Mouse (Mus musculus): ENCODE results near the gene Trdmt1. TPM values are rescaled to one million over a fixed set of nuclear protein-coding genes. Genes with fewer than 3 reads are reported as not detected.
"Not testable (repeated sequence)": the region's sequence is repeated elsewhere in the genome, so short reads cannot be mapped to it uniquely, and the experiment has no call there.

Gene Trdmt1
- 3.0 and 8.0 TPM in 2 replicates for total RNA-seq (2021)
- long read RNA-seq, experiment 1, partial matches to known transcripts = 0 of 5 reads
- long read RNA-seq, experiment 1, other reads (novel, unspliced or antisense) = 1 of 5 reads
- long read RNA-seq, experiment 2 = 0 reads

DNA sequence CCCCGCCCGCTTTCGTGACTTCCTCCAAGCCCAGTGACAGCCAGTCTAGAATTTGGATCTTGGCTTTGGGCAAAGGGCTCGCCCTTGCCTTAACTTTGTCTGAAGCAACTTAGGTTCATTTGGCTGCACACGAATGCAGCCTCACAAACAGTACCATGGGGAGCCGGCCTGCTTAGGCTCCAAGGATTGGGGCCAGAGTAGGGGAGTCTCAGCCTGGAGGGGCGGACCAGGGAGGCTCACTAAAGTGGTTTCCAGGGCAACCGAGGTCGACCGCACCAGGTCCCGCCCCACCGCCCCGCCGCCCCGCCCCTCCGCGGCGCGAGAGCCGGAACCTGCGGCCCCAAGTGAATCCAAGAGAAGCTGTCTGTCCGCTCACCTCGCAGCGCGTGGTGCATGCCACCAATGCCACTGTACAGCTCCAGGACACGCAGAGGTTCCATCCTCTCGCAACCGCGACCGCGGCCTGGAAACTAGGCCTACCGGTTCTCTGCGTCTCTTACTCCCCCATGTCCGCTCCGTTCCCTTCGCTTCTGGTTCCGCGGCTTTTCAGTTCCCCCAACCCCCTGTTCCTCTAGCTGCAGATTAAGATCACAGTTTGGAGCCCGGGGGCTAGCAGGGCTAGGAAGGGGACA lies at the start of gene Trdmt1:
TSS of gene Trdmt1 (minus strand) at position 476 of the 632 bp plus-strand sequence.
- DNase-seq = peak; percentile 93

DNA sequence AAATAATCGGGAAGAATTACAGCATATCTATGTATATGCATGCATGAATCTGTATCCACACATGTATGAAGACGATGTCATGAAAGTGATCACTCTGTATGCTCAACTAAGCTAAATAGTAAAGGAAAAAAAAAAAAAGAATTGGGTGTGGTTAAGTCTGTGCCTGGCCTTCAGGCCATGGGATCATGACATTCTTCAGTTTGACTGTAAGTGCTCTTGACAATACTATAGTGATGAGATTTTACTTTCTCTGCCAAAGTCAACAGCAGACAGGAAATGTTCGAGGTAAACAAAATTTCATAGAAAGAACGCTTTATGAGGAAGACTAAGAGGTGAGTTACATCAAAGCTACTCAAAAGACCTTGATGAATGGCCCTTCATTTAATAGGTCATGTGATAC lies 48.9 kb upstream of the Trdmt1 start:
- DNase-seq = no peak

DNA sequence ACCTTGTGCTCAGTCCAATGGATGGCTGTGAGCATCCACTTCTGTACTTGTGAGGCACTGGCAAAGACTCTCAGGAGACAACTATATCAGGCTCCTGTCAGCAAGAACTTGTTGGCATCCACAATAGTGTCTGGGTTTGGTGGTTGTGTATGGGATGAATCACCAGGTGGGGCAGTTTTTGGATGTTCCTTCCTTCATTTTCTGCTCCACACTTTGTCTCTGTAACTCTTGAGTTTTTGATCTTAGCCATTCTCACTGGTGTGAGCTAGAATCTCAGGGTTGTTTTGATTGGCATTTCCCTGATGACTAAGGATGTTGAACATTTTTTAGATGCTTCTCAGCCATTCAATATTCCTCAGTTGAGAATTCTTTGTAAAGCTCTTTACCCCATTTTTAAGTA lies 39.3 kb upstream of the Trdmt1 start:
- DNase-seq = not testable (repeated sequence)

DNA sequence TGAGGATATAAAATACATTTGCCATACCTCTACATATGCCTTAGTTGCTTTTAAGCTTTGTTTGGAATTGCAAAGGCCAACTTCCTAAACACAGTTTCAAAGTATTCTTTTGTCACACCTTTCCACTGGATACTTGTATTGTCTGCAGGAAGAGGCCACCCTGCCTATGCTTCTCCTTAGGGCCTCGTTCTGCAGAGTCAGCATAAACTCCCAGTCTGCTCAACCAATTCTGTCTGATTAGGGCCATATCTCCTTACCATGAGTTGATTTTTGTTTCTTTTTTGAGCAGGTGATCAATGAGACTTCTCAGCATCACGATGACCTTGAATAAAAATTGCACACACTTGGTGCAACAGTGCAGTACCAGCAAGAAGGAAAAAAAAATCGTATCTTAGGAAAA lies 37.7 kb upstream of the Trdmt1 start:
- no peak for DNase-seq

DNA sequence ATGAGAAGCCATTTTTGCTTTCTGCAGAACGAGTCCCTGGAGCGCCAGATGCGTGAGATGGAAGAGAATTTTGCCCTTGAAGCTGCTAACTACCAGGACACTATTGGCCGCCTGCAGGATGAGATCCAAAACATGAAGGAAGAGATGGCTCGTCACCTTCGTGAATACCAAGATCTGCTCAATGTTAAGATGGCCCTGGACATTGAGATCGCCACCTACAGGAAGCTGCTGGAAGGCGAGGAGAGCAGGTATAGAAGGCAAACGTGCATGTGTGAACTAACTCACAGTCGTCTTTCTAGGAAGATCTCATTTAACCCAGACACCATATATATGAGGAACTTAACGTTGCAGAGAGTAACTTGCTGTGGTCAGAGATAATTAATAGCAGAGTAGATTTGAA lies 35.5 kb upstream of the Trdmt1 start:
- DNase-seq = peak; percentile 17

DNA sequence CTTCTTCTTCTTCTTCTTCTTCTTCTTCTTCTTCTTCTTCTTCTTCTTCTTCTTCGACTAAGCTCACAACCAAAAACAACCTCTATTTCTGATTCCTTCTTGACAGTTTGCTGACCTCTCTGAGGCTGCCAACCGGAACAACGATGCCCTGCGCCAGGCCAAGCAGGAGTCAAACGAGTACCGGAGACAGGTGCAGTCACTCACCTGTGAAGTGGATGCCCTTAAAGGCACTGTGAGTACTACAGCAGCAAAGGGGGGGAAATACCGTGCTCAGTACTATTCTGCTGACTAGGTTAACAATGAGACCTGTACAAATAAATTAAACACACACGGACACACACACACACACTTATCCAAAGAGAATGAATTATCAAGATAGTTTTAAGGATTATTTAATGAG lies 34.8 kb upstream of the Trdmt1 start:
- DNase-seq = no peak

DNA sequence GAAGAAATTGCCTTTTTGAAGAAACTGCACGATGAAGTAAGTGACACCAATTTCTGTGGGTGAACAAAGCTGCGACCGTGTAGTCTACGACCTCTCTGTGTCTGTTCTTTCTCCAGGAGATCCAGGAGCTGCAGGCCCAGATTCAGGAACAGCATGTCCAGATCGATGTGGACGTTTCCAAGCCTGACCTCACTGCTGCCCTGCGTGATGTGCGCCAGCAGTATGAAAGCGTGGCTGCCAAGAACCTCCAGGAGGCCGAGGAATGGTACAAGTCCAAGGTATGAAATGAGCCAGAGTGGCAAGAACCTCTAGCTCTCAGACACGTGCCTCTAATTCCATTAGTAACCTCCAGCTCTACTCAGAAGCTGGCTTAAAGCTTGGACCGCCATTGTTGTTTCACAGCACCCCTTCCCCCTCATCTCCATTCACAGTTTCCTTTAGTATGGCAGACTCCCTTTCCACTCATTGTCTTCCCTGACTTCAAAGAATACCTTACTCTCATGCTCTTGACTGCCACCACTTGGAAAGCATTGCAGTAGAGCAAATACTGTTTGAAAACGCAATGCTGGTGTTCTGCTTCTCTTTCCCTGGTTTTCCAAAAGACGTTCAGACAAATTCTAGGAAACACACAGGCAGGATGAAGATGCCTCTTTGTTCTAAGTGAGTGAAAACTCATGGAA lies 34.1 kb upstream of the Trdmt1 start:
- peak; percentile 24 for DNase-seq

DNA sequence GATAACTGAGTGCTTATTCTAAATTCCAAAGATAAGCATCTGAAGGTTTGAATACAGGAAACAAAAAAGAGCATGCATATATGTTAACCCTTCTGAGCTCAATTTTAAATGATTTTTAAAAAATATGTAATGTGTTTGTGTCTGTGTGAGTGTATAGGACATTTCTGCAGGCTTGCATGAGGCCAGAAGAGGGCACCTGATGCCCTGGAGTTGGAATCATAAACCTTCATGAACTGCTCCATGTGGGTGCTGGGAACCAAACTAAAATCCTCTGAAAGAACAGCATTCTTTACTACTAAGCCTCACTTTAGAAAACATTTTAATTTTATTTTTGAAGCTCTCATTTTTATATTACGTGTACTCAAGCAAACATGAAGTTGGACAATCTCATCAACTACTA lies 32.9 kb upstream of the Trdmt1 start:
- no peak for DNase-seq

DNA sequence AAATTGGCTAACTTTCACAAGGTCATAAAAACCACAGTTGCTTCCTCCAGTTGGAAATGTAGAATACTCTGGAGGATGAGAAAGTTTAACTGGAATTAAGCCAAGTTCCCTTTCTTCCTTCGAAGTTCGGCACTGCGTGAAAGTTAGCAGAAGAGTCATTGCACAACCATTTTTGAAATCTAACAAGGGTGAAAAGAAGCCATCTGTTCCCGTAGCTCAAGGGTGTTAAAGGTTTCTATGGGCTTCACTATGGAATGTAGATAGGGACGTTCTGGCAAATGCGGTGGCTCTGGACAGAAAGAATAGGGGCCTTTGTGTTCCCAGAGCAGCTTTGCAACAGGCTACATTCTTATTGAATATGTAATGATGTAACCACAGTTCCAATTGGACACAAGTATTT lies 31.5 kb upstream of the Trdmt1 start:
- no peak for DNase-seq

DNA sequence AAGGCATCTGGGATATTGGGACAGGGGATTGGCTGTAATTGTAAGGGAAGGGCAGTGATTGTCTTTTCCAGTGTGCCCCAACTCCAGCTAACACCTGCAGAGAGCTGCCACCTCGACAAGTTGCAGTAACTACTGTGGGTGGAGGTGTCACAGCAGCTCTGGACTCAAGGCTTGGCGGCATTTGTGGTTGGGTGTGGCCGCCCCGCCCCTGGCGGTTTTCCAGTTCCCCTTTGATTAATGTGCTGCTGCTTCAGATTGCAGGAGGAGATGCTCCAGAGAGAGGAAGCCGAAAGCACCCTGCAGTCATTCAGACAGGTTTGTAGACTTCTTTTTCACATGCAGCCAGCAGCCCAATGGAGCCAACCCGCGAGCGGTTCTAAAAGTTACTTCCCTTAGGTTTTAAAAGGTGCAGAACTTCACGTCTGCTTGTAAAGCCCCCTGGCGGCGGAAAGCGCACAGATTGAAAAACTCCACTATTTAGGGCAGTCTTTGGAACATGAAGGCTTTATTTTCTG lies 30.9 kb upstream of the Trdmt1 start:
- DNase-seq = peak; percentile 86

DNA sequence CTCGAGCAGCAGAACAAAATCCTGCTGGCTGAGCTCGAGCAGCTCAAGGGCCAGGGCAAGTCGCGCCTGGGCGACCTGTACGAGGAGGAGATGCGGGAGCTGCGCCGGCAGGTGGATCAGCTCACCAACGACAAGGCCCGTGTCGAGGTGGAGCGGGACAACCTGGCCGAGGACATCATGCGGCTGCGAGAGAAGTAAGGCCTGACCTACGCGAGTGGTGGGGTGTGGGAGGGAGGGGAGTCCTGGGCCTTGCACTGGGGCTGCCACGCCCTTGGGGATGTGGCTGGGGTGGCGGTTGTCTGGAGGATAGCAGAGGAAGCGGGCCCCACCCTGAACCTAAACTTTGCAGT lies 30.3 kb upstream of the Trdmt1 start:
- peak; percentile 60 for DNase-seq

DNA sequence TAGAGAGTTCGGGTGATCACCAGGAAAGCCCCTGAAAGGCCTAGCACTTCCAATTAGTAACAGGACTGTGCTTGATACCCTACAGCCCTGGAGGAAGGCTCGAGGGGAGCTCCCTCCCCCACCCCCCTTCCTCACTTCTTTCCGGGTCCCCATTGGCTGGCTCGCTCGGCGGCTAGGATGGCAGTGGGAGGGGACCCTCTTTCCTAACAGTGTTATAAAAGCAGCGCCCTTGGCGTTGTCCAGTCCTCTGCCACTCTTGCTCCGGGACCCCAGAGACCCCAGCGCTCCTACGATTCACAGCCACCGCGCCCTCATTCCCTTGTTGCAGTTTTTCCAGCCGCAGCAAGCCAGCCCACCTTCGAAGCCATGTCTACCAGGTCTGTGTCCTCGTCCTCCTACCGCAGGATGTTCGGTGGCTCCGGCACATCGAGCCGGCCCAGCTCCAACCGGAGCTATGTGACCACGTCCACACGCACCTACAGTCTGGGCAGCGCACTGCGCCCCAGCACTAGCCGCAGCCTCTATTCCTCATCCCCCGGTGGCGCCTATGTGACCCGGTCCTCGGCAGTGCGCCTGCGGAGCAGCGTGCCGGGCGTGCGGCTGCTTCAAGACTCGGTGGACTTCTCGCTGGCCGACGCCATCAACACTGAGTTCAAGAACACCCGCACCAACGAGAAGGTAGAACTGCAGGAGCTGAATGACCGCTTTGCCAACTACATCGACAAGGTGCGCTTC lies 29.8 kb upstream of the Trdmt1 start:
- peak; percentile 82 for DNase-seq

DNA sequence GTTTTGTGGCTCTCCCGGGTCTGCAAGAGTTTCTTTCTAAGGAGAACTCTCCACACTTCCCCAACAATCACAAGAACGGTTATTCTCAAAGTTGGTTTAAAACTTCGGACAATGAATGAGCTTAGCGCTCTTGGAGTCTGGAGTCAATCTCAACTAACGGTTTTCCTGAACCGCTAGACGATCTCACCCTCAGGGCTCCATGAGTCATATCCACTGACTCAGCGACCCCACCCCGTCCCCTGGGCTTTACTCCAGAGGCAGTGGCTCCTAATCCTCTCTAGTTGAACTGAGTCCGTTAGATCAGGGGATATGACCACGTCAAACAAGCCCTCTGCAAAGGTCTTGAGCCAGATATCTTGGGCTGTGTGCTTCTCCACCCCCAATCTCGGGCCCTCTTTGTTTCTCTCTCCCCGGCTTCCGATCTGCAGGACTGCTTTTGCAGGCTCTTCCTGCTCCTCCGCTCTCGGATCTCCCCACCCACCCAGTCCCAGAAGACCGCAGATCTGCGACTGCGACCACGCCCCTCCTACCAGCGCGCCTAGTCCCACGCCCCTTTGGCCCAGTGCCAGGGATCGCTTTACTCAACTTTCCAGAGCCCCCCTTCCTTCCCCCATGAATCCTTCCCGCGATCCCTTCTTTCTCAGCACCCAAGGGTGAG lies 29.1 kb upstream of the Trdmt1 start, which contains the start of gene Vim:
TSS of gene Vim (plus strand) at position 520 of the 658 bp plus-strand sequence.
- DNase-seq = peak; percentile 91

DNA sequence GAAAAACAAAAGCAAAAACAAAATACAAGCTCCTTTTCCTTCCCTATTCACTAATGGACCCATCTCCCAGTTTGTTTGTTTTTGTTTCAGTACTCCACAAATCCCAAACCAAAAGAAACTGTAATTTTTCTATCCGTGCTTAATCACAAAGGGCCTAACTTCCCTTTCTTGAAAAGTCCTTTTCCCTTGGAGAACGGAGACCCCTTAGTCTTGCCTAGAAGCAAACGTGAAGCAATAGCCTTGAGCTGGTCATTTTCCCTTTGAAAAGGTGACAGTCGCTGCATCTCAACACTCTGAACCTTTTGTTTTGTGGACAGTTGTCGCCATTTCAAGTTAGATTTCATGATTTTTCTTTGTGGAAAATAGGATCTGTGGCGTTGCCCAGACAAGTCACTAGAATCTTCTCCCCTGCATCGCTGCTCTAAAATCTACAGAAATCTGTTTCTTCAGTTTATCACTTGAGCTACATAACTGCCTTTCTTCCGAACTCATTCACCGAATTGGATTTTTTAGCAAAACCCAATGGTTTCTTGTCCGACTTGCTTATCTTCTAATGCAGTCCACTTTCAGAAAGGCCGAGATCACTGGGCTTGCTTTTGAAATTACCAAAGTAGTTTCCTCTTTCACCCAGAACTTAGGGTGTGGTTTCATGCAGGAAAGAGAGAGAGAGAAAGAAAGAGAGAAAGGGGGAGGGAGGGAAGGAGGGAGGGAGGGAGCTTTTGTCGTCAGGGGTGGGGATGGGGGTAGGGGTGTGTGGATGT lies 28.4 kb upstream of the Trdmt1 start:
- peak; percentile 8 for DNase-seq

DNA sequence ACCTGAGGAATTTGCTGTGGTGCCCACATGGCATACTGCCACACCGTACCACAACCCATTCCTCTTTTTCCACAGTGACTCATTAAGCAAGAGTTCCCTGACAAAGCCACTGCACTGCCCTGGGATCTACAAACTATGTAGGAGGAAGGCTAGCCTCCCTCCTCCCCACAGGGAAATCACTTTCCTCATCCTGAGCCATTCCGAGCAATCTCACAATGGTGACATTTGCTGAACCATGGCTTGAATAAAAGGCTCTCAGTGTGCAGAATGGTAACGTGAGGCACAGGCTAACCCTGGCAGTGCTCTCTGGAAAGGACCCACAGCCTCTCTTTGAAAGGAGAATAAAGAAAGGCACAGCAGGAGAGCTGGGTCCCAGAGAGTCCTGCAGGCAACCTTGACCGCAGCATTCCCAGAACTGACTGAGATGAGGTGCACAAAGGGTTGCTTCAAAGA lies 27.7 kb upstream of the Trdmt1 start:
- no peak for DNase-seq

DNA sequence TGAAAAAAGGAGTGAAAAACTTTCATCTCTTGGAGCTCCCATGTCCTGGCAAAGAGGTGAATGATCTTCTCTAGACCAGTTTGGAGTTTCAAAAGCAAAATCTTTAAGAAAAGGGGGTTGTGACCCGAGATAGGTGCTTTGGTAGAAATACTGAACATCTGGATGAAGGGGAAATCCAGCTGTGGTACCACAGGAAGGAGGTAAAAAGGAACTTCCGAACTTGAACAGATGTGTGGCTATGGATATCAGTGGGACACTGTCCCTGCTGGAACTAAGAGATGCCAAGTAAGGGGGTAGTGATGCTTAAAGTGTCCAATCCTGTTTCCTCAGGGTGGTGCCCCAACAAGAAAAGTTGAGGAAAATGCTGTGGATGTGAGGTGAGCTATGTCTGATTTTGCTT lies 25.7 kb upstream of the Trdmt1 start:
- DNase-seq = no peak

DNA sequence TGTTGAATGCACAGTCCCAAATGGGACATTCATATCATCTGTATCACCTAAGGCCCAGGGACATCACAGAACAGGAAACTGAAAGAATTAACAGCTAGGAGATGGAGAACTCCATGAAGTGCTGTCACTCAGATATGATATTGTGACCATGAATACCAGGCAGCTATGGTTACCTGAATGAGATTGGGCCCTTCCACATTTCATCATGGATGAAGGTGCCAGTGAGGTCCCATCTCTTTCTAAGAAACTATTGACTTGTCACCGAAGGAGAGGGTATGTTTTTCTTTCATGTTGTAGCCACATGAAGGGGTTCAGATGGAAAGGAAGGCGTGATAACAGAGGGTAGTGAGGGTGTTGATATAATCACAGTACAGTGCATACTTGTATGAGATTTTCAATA lies 15.9 kb upstream of the Trdmt1 start:
- no peak for DNase-seq

DNA sequence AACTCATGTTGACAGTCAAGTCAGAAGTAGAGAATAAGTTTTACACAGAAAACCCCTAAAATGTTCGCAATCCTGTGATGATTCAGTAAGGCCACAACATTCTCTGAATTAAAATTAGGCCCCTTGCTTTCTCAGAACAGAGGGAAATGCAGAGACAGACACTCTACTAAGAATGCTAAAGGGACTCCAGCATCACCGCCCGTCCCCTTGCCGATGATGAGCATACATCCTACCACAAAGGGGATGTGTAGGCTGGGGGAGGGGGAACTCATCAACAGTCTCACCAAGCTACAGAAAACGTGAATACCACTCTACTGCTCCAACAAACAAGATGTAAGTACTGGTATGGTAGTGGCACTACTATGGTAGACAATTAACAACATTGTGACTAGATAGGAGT lies 15.3 kb upstream of the Trdmt1 start:
- DNase-seq = no peak

DNA sequence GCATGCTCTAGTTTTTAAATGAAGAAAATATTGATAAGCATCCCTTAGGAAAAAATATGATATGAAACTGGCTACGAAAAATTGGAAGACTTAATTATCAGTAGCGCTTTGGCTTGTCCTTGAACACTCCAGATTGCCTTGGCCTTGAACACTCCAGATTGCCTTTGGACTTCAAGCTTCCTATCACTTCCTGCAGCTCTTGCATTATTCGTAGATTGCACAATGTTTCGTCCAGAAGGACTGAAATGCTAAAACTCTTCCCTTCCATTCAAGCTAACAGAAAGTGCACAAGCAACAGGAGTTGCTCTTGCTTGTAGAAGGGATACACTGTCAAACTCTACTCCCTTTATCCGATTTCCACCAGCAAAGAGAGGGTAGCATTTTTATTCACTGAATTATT lies 14.8 kb upstream of the Trdmt1 start:
- no peak for DNase-seq

DNA sequence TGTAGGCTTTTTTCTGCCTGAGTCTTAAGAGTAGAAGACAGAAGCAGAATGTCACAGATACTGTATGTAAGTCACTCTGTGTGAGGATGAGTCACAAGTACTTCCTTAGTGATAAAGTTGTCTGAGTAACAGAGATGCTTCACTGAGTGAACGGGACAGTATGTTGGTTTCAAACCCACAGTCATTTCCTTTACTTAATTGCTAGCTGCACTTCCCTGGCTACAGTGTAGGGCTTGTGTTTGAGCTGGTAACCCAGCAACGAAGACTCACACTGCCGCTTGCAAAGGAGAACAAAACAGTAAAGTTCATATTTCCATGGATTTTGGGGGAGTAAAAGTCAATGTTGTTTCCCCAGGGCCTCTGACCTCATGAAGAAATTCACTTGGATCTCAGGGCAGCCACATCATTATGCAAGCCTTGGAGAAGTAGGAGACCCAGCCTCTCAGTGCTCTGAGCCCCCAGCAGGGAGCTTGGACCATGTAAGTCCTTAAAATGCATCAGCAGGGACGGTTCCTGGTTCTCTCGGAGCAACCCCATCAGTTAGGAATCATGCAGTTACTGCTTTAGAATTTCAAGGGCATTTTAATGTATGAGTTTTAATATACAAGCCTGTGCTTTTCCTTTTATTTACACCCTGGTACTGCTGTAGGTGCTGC lies 14.3 kb upstream of the Trdmt1 start:
- DNase-seq = peak; percentile 17

Measured in adrenal gland, postnatal 14 days (tissue).